Mouse (Mus musculus) neural tube, embryonic 11.5 days (tissue): ENCODE data around the gene Eml2. TPM values are rescaled to one million over a fixed set of nuclear protein-coding genes. Genes with fewer than 3 reads are reported as not detected.
A peak's percentile ranks its signal among the peaks of the same experiment; 100 is the strongest.

Source experiments
- ATAC-seq: fragments of 200-750 bp; cut with Nextera tagmentation; 2 replicates; pipeline ENCODE4 v1.8.0; 2017; ENCODE audit warnings: moderate number of reproducible peaks, mild to moderate bottlenecking, moderate TSS enrichment, moderate library complexity; ENCODE audit not compliant: insufficient read depth, low FRiP score, low TSS enrichment
- DNase-seq: peaks from one replicate; pipeline ENCODE4 v3.0.0-alpha.2; 2015; ENCODE audit warnings: low spot score
- H3K27ac ChIP-seq: fragments of 300-500 bp; sonication (generic); 2 replicates; pipeline ENCODE4 v1.5.1; 2014; ENCODE audit warnings: low read depth, mild to moderate bottlenecking, low read length
- H3K27me3 ChIP-seq: fragments of 300-500 bp; sonication (generic); 2 replicates; pipeline ENCODE4 v1.6.1; 2014; ENCODE audit warnings: mild to moderate bottlenecking, low read length, mixed read lengths; ENCODE audit not compliant: control insufficient read depth, insufficient read depth
- H3K36me3 ChIP-seq: fragments of 300-500 bp; sonication (generic); 2 replicates; pipeline ENCODE4 v1.6.1; 2014; ENCODE audit warnings: mild to moderate bottlenecking, low read length, moderate library complexity, mixed read lengths; ENCODE audit not compliant: control insufficient read depth, insufficient read depth
- H3K4me1 ChIP-seq: fragments of 300-500 bp; sonication (generic); 2 replicates; pipeline ENCODE4 v1.6.1; 2014; ENCODE audit warnings: low read length, mixed read lengths; ENCODE audit not compliant: control insufficient read depth, insufficient read depth
- H3K4me2 ChIP-seq: fragments of 300-500 bp; sonication (generic); 2 replicates; pipeline ENCODE4 v1.6.1; 2014; ENCODE audit warnings: low read depth, mild to moderate bottlenecking, moderate library complexity
- H3K4me3 ChIP-seq: fragments of 300-500 bp; sonication (generic); 2 replicates; pipeline ENCODE4 v1.5.1; 2014; ENCODE audit warnings: low read depth, low read length
- H3K9ac ChIP-seq: fragments of 300-500 bp; sonication (generic); 2 replicates; pipeline ENCODE4 v1.6.1; 2014; ENCODE audit warnings: mild to moderate bottlenecking, low read length
- H3K9me3 ChIP-seq: fragments of 300-500 bp; sonication (generic); 2 replicates; pipeline ENCODE4 v1.6.1; 2016; ENCODE audit warnings: low read length; ENCODE audit not compliant: control insufficient read depth
- WGBS: fragments of 180-500 bp; shearing (Covaris S2); extraction: QIAGEN DNeasy Blood & Tissue Kit; methylation state at CpG from one replicate; pipeline ENCODE4 v1.1.7; 2014; 5-methylcytosine and 5-hydroxymethylcytosine counted together
- polyA plus RNA-seq: library from polyadenylated mRNA; unstranded; fragments of >200 nt; fragmentation: Nextera tagmentation; extraction: Ambion mirVana; gene quantifications from 2 replicates; pipeline ENCODE4 v1.2.1, GENCODE M21; 2014

Eml2 gene
- polyA plus RNA-seq, 1 experiment from 2014 or later: 2.0 TPM

GRCm38 (mm10) chr7:19224933-19225332 is 48.7 kb downstream of the Eml2 start:
- ATAC-seq (no peak), DNase-seq (no peak)
- H3K9ac ChIP-seq: no peak overlapping the region

GRCm38 (mm10) chr7:19226817-19227797 is 50.9 kb downstream of the Eml2 start:
- Histone ChIP-seq H3K27ac (peak overlapping the region; percentile 82), H3K4me2 (peak overlapping the region; percentile 81), H3K4me3 (peak overlapping the region; percentile 58), H3K27me3 (no peaks in the 10 kb centered on the region), H3K9me3 (no peaks in the 10 kb centered on the region), H3K36me3 (no peaks in the 10 kb centered on the region; the same call in 1 of the 2 replicates), H3K9ac (peak overlapping the region; percentile 64), H3K4me1 (peaks cover 10% of the 10 kb centered on the region)
- DNase-seq: no peak
- WGBS: 18% methylated on average over 20 of the region's 20 CpGs
- peak; percentile 8; the same call in 1 of the 2 replicates for ATAC-seq

More at GRCm38 (mm10) chr7:19224933-19225332, 48.7 kb downstream of the Eml2 start:
- no peaks in the 10 kb centered on the region for H3K9me3 ChIP-seq
- no peaks in the 10 kb centered on the region for H3K27me3 ChIP-seq
- no peak overlapping the region for H3K4me2 ChIP-seq
- 83% methylated on average over 4 of the region's 4 CpGs for WGBS
- H3K4me3 ChIP-seq: no peak overlapping the region
- no peaks in the 10 kb centered on the region; the same call in 1 of the 2 replicates for H3K36me3 ChIP-seq
- peaks cover 10% of the 10 kb centered on the region for H3K4me1 ChIP-seq
- H3K27ac ChIP-seq: no peak overlapping the region

- peaks cover 10% of the 10 kb centered on the region for H3K4me1 ChIP-seq
- under 1% methylated on average over 85 of the region's 91 CpGs for WGBS
- no peaks in the 10 kb centered on the region for H3K9me3 ChIP-seq
- ATAC-seq (peak; percentile 98), DNase-seq (peak; percentile 99)
- H3K9ac ChIP-seq: peak within 1 kb of the TSS; percentile 73
- H3K4me2 ChIP-seq: peak within 1 kb of the TSS; percentile 84
- H3K36me3 ChIP-seq: no peaks in the 10 kb centered on the region; the same call in 1 of the 2 replicates
- H3K27ac ChIP-seq: peak within 1 kb of the TSS; percentile 98
- H3K4me3 ChIP-seq: peak within 1 kb of the TSS; percentile 58
- H3K27me3 ChIP-seq: no peaks in the 10 kb centered on the region
Measured at GRCm38 (mm10) chr7:19227883-19228792, 51.9 kb downstream of the Eml2 start, which contains the start of gene Opa3. TSS of gene Opa3 (plus strand) at chr7:19228334.

- Histone ChIP-seq H3K9ac (peak overlapping the region; percentile 68), H3K36me3 (no peaks in the 10 kb centered on the region; the same call in 1 of the 2 replicates), H3K4me3 (peak overlapping the region; percentile 58), H3K27ac (0 out of 2 replicates have a peak overlapping the region, but pooled peaks have one; percentile 45), H3K9me3 (no peaks in the 10 kb centered on the region), H3K4me2 (peak overlapping the region; percentile 84), H3K27me3 (no peaks in the 10 kb centered on the region), H3K4me1 (peaks cover 10% of the 10 kb centered on the region)
- under 1% methylated on average over 14 of the region's 14 CpGs for WGBS
- DNase-seq (no peak), ATAC-seq (no peak)
Measured at GRCm38 (mm10) chr7:19228793-19229148, 52.5 kb downstream of the Eml2 start.

- Histone ChIP-seq H3K9ac (peak overlapping the region; percentile 68), H3K9me3 (no peaks in the 10 kb centered on the region), H3K4me3 (peak overlapping the region; percentile 58), H3K4me1 (peaks cover 10% of the 10 kb centered on the region), H3K27ac (no peak overlapping the region), H3K27me3 (no peaks in the 10 kb centered on the region), H3K4me2 (peak overlapping the region; percentile 84), H3K36me3 (no peaks in the 10 kb centered on the region; the same call in 1 of the 2 replicates)
- 44% methylated on average over 5 of the region's 5 CpGs for WGBS
- DNase-seq (no peak), ATAC-seq (no peak)
Measured at GRCm38 (mm10) chr7:19229404-19229803, 53.2 kb downstream of the Eml2 start.

GRCm38 (mm10) chr7:19230041-19230580 is 53.9 kb downstream of the Eml2 start:
- no peaks in the 10 kb centered on the region; the same call in 1 of the 2 replicates for H3K36me3 ChIP-seq

GRCm38 (mm10) chr7:19230899-19231298 is 54.7 kb downstream of the Eml2 start:
- DNase-seq (no peak), ATAC-seq (no peak)
- Histone ChIP-seq H3K9ac (no peak overlapping the region), H3K36me3 (no peaks in the 10 kb centered on the region), H3K27ac (no peak overlapping the region), H3K4me3 (no peak overlapping the region), H3K9me3 (no peaks in the 10 kb centered on the region), H3K27me3 (no peaks in the 10 kb centered on the region), H3K4me1 (peaks cover 10% of the 10 kb centered on the region), H3K4me2 (no peak overlapping the region)
- 98% methylated on average over 5 of the region's 5 CpGs for WGBS

More at GRCm38 (mm10) chr7:19230041-19230580, 53.9 kb downstream of the Eml2 start:
- no peaks in the 10 kb centered on the region for H3K27me3 ChIP-seq
- 90% methylated on average over 2 of the region's 2 CpGs for WGBS
- no peak overlapping the region for H3K4me3 ChIP-seq
- peaks cover 10% of the 10 kb centered on the region for H3K4me1 ChIP-seq
- H3K9ac ChIP-seq: no peak overlapping the region
- DNase-seq (no peak), ATAC-seq (no peak)
- H3K4me2 ChIP-seq: 0 out of 2 replicates have a peak overlapping the region, but pooled peaks have one; percentile 84
- no peak overlapping the region for H3K27ac ChIP-seq
- no peaks in the 10 kb centered on the region for H3K9me3 ChIP-seq

GRCm38 (mm10) chr7:19231849-19232248 is 55.6 kb downstream of the Eml2 start:
- H3K4me2 ChIP-seq: no peak overlapping the region
- no peak overlapping the region for H3K4me3 ChIP-seq
- no peak overlapping the region for H3K9ac ChIP-seq
- DNase-seq (no peak), ATAC-seq (no peak)
- no peaks in the 10 kb centered on the region for H3K27me3 ChIP-seq
- no peaks in the 10 kb centered on the region for H3K36me3 ChIP-seq
- WGBS: 94% methylated on average over 3 of the region's 3 CpGs
- H3K27ac ChIP-seq: no peak overlapping the region
- H3K4me1 ChIP-seq: peaks cover 8% of the 10 kb centered on the region
- no peaks in the 10 kb centered on the region for H3K9me3 ChIP-seq
